In genomic region chr9:61371755-61372509, GRCm38 (mm10) we compare ENCODE assay signal across 8 mouse cellular contexts. TPM values are rescaled to one million over a fixed set of nuclear protein-coding genes. Genes with fewer than 3 reads are reported as not detected.
DNase-seq lines count a peak whose midpoint lies in the region; ATAC-seq and TF ChIP-seq lines count a peak whose summit lies in the region.

Gene Tle3, plus strand, starts transcription at chr9:61372366.

- peak; percentile 75 for TF ChIP-seq CTCF in heart, adult 2 months (IDR thresholded peaks at IDR 0.05)

- peaks cover 49% of the 10 kb centered on the region for H3K4me1 ChIP-seq in embryonic facial prominence, embryonic 14.5 days (ENCODE audit: control insufficient read depth, insufficient read depth, low read length)
- H3K4me1 ChIP-seq in heart, adult 2 months (ENCODE audit: control insufficient read depth, insufficient read depth, low read length), result peaks cover 4% of the 10 kb centered on the region; the same call in 1 of the 2 replicates
- peaks cover 60% of the 10 kb centered on the region for H3K4me1 ChIP-seq in limb, embryonic 13.5 days
- peaks cover 44% of the 10 kb centered on the region for H3K4me1 ChIP-seq in midbrain, embryonic 16.5 days (ENCODE audit: control insufficient read depth, insufficient read depth, low read length)

- H3K4me3 ChIP-seq in embryonic facial prominence, embryonic 14.5 days (ENCODE audit: low read depth, low read length), result peak within 1 kb of the TSS; percentile 86
- peak within 1 kb of the TSS; percentile 67 for H3K4me3 ChIP-seq in heart, adult 2 months
- H3K4me3 ChIP-seq in limb, embryonic 13.5 days, result peak within 1 kb of the TSS; percentile 96
- peak within 1 kb of the TSS; percentile 83 for H3K4me3 ChIP-seq in midbrain, embryonic 16.5 days (ENCODE audit: low read depth, low read length)

- intact Hi-C loops in heart, adult 2 months (cut with DNase I), result loop anchor here (2.0 to 5.0 kb wide), 3 partner anchors 155 to 327 kb away; no protein-coding TSS in a partner anchor

- peak; percentile 95 for TF ChIP-seq POLR2A in heart, adult 2 months (IDR thresholded peaks at IDR 0.05; ENCODE audit: insufficient read depth, low read depth, low read length)

- TF ChIP-seq EP300 in heart, adult 2 months (IDR thresholded peaks at IDR 0.05; ENCODE audit: insufficient read depth, low read depth, low read length), result peak; percentile 68

- H3K9ac ChIP-seq in embryonic facial prominence, embryonic 14.5 days (ENCODE audit: low read depth, low read length), result peak within 1 kb of the TSS; percentile 97
- peak within 1 kb of the TSS; percentile 85 for H3K9ac ChIP-seq in heart, adult 2 months (ENCODE audit: low read depth, low read length)
- H3K9ac ChIP-seq in limb, embryonic 13.5 days, result peak within 1 kb of the TSS; percentile 100
- H3K9ac ChIP-seq in midbrain, embryonic 16.5 days (ENCODE audit: low read depth, low read length), result peak within 1 kb of the TSS; percentile 97

- under 1% methylated on average over 35 of the region's 35 CpGs for WGBS in embryonic facial prominence, embryonic 14.5 days
- 2% methylated on average over 35 of the region's 35 CpGs for WGBS in heart, adult 2 months
- WGBS in limb, embryonic 13.5 days, result under 1% methylated on average over 35 of the region's 35 CpGs
- 0% methylated on average over 35 of the region's 35 CpGs for WGBS in midbrain, embryonic 16.5 days

- no peaks in the 10 kb centered on the region for H3K27me3 ChIP-seq in embryonic facial prominence, embryonic 14.5 days (replicated peaks; ENCODE audit: control insufficient read depth, insufficient read depth, low read length)
- H3K27me3 ChIP-seq in heart, adult 2 months (ENCODE audit: control insufficient read depth, insufficient read depth, low read length), result peaks cover 2% of the 10 kb centered on the region; the same call in 1 of the 2 replicates
- H3K27me3 ChIP-seq in limb, embryonic 13.5 days, result peaks cover 5% of the 10 kb centered on the region; the same call in 1 of the 2 replicates
- no peaks in the 10 kb centered on the region for H3K27me3 ChIP-seq in midbrain, embryonic 16.5 days (ENCODE audit: control insufficient read depth, insufficient read depth, low read depth, low read length)

- no peaks in the 10 kb centered on the region for H3K79me2 ChIP-seq in heart, adult 2 months (replicated peaks; ENCODE audit: control insufficient read depth, insufficient read depth, low read length)

- peak within 1 kb of the TSS; percentile 92 for H3K27ac ChIP-seq in embryonic facial prominence, embryonic 14.5 days (replicated peaks; ENCODE audit: low read depth, low read length)
- H3K27ac ChIP-seq in heart, adult 2 months, result peak within 1 kb of the TSS; percentile 89
- H3K27ac ChIP-seq in limb, embryonic 13.5 days, result peak within 1 kb of the TSS; percentile 99
- H3K27ac ChIP-seq in midbrain, embryonic 16.5 days (ENCODE audit: low read length), result peak within 1 kb of the TSS; percentile 93

- peak within 1 kb of the TSS; percentile 95 for H3K4me2 ChIP-seq in embryonic facial prominence, embryonic 14.5 days (ENCODE audit: low read depth, low read length)
- peak within 1 kb of the TSS; percentile 97 for H3K4me2 ChIP-seq in limb, embryonic 13.5 days (replicated peaks)
- peak within 1 kb of the TSS; percentile 94 for H3K4me2 ChIP-seq in midbrain, embryonic 16.5 days (ENCODE audit: low read length)

- DNase-seq in 3T3-L1 (ENCODE audit: low read depth, low spot score), result peak; percentile 98
- peak; percentile 95 to 97 for DNase-seq in adrenal gland, postnatal 4 days (ENCODE audit: low spot score in 2 of 2)
- DNase-seq in embryonic facial prominence, embryonic 14.5 days (ENCODE audit: low spot score), result peak; percentile 100
- DNase-seq in heart, adult 2 months, result peak; percentile 95 to 98
- peak; percentile 99 for DNase-seq in kidney, adult 8-10 months
- DNase-seq in spleen, postnatal 10 days (ENCODE audit: low spot score in 2 of 2), result peak; percentile 88 to 97

- peaks cover 12% of the 10 kb centered on the region; the same call in 1 of the 2 replicates for H3K36me3 ChIP-seq in embryonic facial prominence, embryonic 14.5 days (ENCODE audit: control insufficient read depth, insufficient read depth, low read length)
- no peaks in the 10 kb centered on the region; the same call in 1 of the 2 replicates for H3K36me3 ChIP-seq in heart, adult 2 months (ENCODE audit: control insufficient read depth, insufficient read depth, low read length)
- peaks cover 15% of the 10 kb centered on the region for H3K36me3 ChIP-seq in limb, embryonic 13.5 days
- no peaks in the 10 kb centered on the region for H3K36me3 ChIP-seq in midbrain, embryonic 16.5 days (ENCODE audit: control insufficient read depth, insufficient read depth, low read length)

- no peaks in the 10 kb centered on the region for H3K9me3 ChIP-seq in embryonic facial prominence, embryonic 14.5 days (ENCODE audit: control insufficient read depth, low read length)
- no peaks in the 10 kb centered on the region for H3K9me3 ChIP-seq in limb, embryonic 13.5 days
- no peaks in the 10 kb centered on the region for H3K9me3 ChIP-seq in midbrain, embryonic 16.5 days (replicated peaks; ENCODE audit: control insufficient read depth, low read length, poor library complexity, severe bottlenecking)

- peak; percentile 74 for ATAC-seq in embryonic facial prominence, embryonic 14.5 days (ENCODE audit: low read depth)
- peak; percentile 76 for ATAC-seq in limb, embryonic 13.5 days (ENCODE audit: low FRiP score, low read depth)
- peak; percentile 70 for ATAC-seq in midbrain, embryonic 16.5 days

RNA-seq across cellular contexts. Expression of gene Tle3, which starts in this region (rescaled TPM):
- total RNA-seq in adrenal gland, postnatal 4 days (2021), result 100 to 1,000 TPM; 105 to 116 TPM
- 25.5 and 31.4 TPM in 2 replicates for polyA plus RNA-seq in embryonic facial prominence, embryonic 14.5 days (2014; fragmentation: Nextera tagmentation; extraction: Ambion mirVana)
- total RNA-seq in heart, adult 2 months (2021), result 10 to 100 TPM; 16.5 to 16.8 TPM
- 15.7 and 16.6 TPM in 2 replicates for polyA plus RNA-seq in heart, adult 2 months (2012; rRNA removed)
- 50.1 and 50.6 TPM in 2 replicates for polyA plus RNA-seq in limb, embryonic 13.5 days (2015; fragmentation: Nextera tagmentation; extraction: Ambion mirVana)
- 27.4 and 29.7 TPM in 2 replicates for polyA plus RNA-seq in midbrain, embryonic 16.5 days (2015; fragmentation: Nextera tagmentation; extraction: Ambion mirVana)

Comparison
In these comparisons a context has a peak if more than half of its experiments do, and no peak if none do; other contexts are left out.
1. Peak in every context shown above with its lines: DNase-seq, ATAC-seq, H3K4me3 ChIP-seq and H3K27ac ChIP-seq.
2. RNA of gene Tle3 (total RNA-seq): 105 to 116 TPM in adrenal gland, postnatal 4 days; 16.5 to 16.8 TPM in heart, adult 2 months; every median in the first group is over 4 times any median in the second.